Mouse (Mus musculus): Measurements from ENCODE around the gene Tcp11. TPM values are rescaled to one million over a fixed set of nuclear protein-coding genes. Genes with fewer than 3 reads are reported as not detected.

The Tcp11 gene
- polyA plus RNA-seq, 1 experiment, result 1.4 TPM

GRCm38 (mm10) chr17:28047017-28047416 is 33.4 kb downstream of the Tcp11 start:
- H3K4me1 ChIP-seq (ENCODE audit: control insufficient read depth, insufficient read depth, low read length), result no peaks in the 10 kb centered on the region
- H3K36me3 ChIP-seq (ENCODE audit: control insufficient read depth, insufficient read depth, low read length), result no peaks in the 10 kb centered on the region
- TF ChIP-seq CTCF (conservative IDR thresholded peaks at IDR 0.05; ENCODE audit: insufficient read depth, insufficient read length, low read depth, low read length) (no peak), POLR2A (IDR thresholded peaks at IDR 0.05; ENCODE audit: low read depth, low read length) (no peak)
- no peak for DNase-seq
- H3K27me3 ChIP-seq (replicated peaks; ENCODE audit: control insufficient read depth, insufficient read depth, low read length), result no peaks in the 10 kb centered on the region
- H3K4me3 ChIP-seq (ENCODE audit: insufficient read depth, low read depth, low read length), result no peak overlapping the region
- WGBS, result 94% methylated on average over 5 of the region's 5 CpGs
- no peak overlapping the region for H3K27ac ChIP-seq (ENCODE audit: insufficient read depth, low read depth, low read length)

GRCm38 (mm10) chr17:28042299-28042771 is 38.1 kb downstream of the Tcp11 start:
- Histone ChIP-seq H3K4me3 (ENCODE audit: insufficient read depth, low read depth, low read length) (no peak overlapping the region), H3K36me3 (ENCODE audit: control insufficient read depth, insufficient read depth, low read length) (no peaks in the 10 kb centered on the region), H3K27me3 (replicated peaks; ENCODE audit: control insufficient read depth, insufficient read depth, low read length) (no peaks in the 10 kb centered on the region), H3K4me1 (ENCODE audit: control insufficient read depth, insufficient read depth, low read length) (no peaks in the 10 kb centered on the region), H3K27ac (ENCODE audit: insufficient read depth, low read depth, low read length) (no peak overlapping the region)
- no peak for DNase-seq
- TF ChIP-seq POLR2A (IDR thresholded peaks at IDR 0.05; ENCODE audit: low read depth, low read length), result no peak
- TF ChIP-seq CTCF (conservative IDR thresholded peaks at IDR 0.05; ENCODE audit: insufficient read depth, insufficient read length, low read depth, low read length), result no peak; the same call in 1 of the 2 replicates
- 42% methylated on average over 23 of the region's 23 CpGs for WGBS

GRCm38 (mm10) chr17:28041298-28041697 is 39.1 kb downstream of the Tcp11 start:
- no peak overlapping the region for H3K4me3 ChIP-seq (ENCODE audit: insufficient read depth, low read depth, low read length)
- H3K27ac ChIP-seq (ENCODE audit: insufficient read depth, low read depth, low read length), result no peak overlapping the region
- no peaks in the 10 kb centered on the region for H3K4me1 ChIP-seq (ENCODE audit: control insufficient read depth, insufficient read depth, low read length)
- DNase-seq, result no peak
- no peak for TF ChIP-seq POLR2A (IDR thresholded peaks at IDR 0.05; ENCODE audit: low read depth, low read length)
- TF ChIP-seq CTCF (conservative IDR thresholded peaks at IDR 0.05; ENCODE audit: insufficient read depth, insufficient read length, low read depth, low read length), result no peak
- H3K27me3 ChIP-seq (replicated peaks; ENCODE audit: control insufficient read depth, insufficient read depth, low read length), result no peaks in the 10 kb centered on the region
- no peaks in the 10 kb centered on the region for H3K36me3 ChIP-seq (ENCODE audit: control insufficient read depth, insufficient read depth, low read length)
- WGBS, result 89% methylated on average over 13 of the region's 13 CpGs

GRCm38 (mm10) chr17:28040620-28041019 is 39.8 kb downstream of the Tcp11 start:
- WGBS, result 59% methylated on average over 16 of the region's 16 CpGs
- Histone ChIP-seq H3K27ac (ENCODE audit: insufficient read depth, low read depth, low read length) (no peak overlapping the region), H3K4me3 (ENCODE audit: insufficient read depth, low read depth, low read length) (no peak overlapping the region), H3K36me3 (ENCODE audit: control insufficient read depth, insufficient read depth, low read length) (no peaks in the 10 kb centered on the region), H3K4me1 (ENCODE audit: control insufficient read depth, insufficient read depth, low read length) (no peaks in the 10 kb centered on the region), H3K27me3 (replicated peaks; ENCODE audit: control insufficient read depth, insufficient read depth, low read length) (no peaks in the 10 kb centered on the region)
- TF ChIP-seq POLR2A (IDR thresholded peaks at IDR 0.05; ENCODE audit: low read depth, low read length) (no peak), CTCF (conservative IDR thresholded peaks at IDR 0.05; ENCODE audit: insufficient read depth, insufficient read length, low read depth, low read length) (no peak)
- no peak for DNase-seq

- H3K27ac ChIP-seq (ENCODE audit: insufficient read depth, low read depth, low read length), result no peak overlapping the region
- H3K4me1 ChIP-seq (ENCODE audit: control insufficient read depth, insufficient read depth, low read length), result no peaks in the 10 kb centered on the region
- WGBS, result 70% methylated on average over 14 of the region's 14 CpGs
- H3K27me3 ChIP-seq (replicated peaks; ENCODE audit: control insufficient read depth, insufficient read depth, low read length), result no peaks in the 10 kb centered on the region
- H3K4me3 ChIP-seq (ENCODE audit: insufficient read depth, low read depth, low read length), result no peak overlapping the region
- DNase-seq, result no peak
- H3K36me3 ChIP-seq (ENCODE audit: control insufficient read depth, insufficient read depth, low read length), result no peaks in the 10 kb centered on the region
- TF ChIP-seq CTCF (conservative IDR thresholded peaks at IDR 0.05; ENCODE audit: insufficient read depth, insufficient read length, low read depth, low read length) (no peak), POLR2A (IDR thresholded peaks at IDR 0.05; ENCODE audit: low read depth, low read length) (no peak)
Observed at GRCm38 (mm10) chr17:28036813-28037756, 43.4 kb downstream of the Tcp11 start.

- TF ChIP-seq POLR2A (IDR thresholded peaks at IDR 0.05; ENCODE audit: low read depth, low read length), result no peak
- no peak for TF ChIP-seq CTCF (conservative IDR thresholded peaks at IDR 0.05; ENCODE audit: insufficient read depth, insufficient read length, low read depth, low read length)
- Histone ChIP-seq H3K27ac (ENCODE audit: insufficient read depth, low read depth, low read length) (no peak overlapping the region), H3K27me3 (replicated peaks; ENCODE audit: control insufficient read depth, insufficient read depth, low read length) (no peaks in the 10 kb centered on the region), H3K4me1 (ENCODE audit: control insufficient read depth, insufficient read depth, low read length) (0 out of 2 replicates have a peak, but pooled peaks cover 4% of the 10 kb centered on the region), H3K4me3 (ENCODE audit: insufficient read depth, low read depth, low read length) (no peak overlapping the region), H3K36me3 (ENCODE audit: control insufficient read depth, insufficient read depth, low read length) (no peaks in the 10 kb centered on the region)
- DNase-seq, result no peak
- WGBS, result 51% methylated on average over 8 of the region's 8 CpGs
Observed at GRCm38 (mm10) chr17:28034986-28035385, 45.5 kb downstream of the Tcp11 start.

GRCm38 (mm10) chr17:28033046-28033580 is 47.3 kb downstream of the Tcp11 start:
- 71% methylated on average over 3 of the region's 3 CpGs for WGBS
- H3K4me3 ChIP-seq (ENCODE audit: insufficient read depth, low read depth, low read length), result no peak overlapping the region
- no peaks in the 10 kb centered on the region for H3K27me3 ChIP-seq (replicated peaks; ENCODE audit: control insufficient read depth, insufficient read depth, low read length)
- no peaks in the 10 kb centered on the region for H3K36me3 ChIP-seq (ENCODE audit: control insufficient read depth, insufficient read depth, low read length)
- no peak overlapping the region for H3K27ac ChIP-seq (ENCODE audit: insufficient read depth, low read depth, low read length)
- H3K4me1 ChIP-seq (ENCODE audit: control insufficient read depth, insufficient read depth, low read length), result peaks cover 10% of the 10 kb centered on the region
- no peak for TF ChIP-seq CTCF (conservative IDR thresholded peaks at IDR 0.05; ENCODE audit: insufficient read depth, insufficient read length, low read depth, low read length)
- TF ChIP-seq POLR2A (IDR thresholded peaks at IDR 0.05; ENCODE audit: low read depth, low read length), result no peak
- DNase-seq, result no peak
